Comparison of ENCODE assay signal across 23 mouse cellular contexts in genomic region chr9:108115290-108116077, GRCm38 (mm10). TPM values are rescaled to one million over a fixed set of nuclear protein-coding genes. Genes with fewer than 3 reads are reported as not detected.
DNase-seq lines count a peak whose midpoint lies in the region; ATAC-seq and TF ChIP-seq lines count a peak whose summit lies in the region.
"Had no signal": no experiment of that assay in that cellular context is flagged by ENCODE, and none has a peak within 500 bp of the region (broad histone marks: within the 10 kb centered on the region; RNA-seq: fewer than 3 reads in every experiment).

No protein-coding gene starts in this region.

- no peak overlapping the region for H3K9ac ChIP-seq in heart, embryonic 11.5 days (ENCODE audit: low read depth, low read length)
- H3K9ac ChIP-seq in ES-Bruce4 (ENCODE audit: low read depth, poor library complexity, severe bottlenecking): no peak overlapping the region
- H3K9ac ChIP-seq in hindbrain, embryonic 13.5 days: no peak overlapping the region
- H3K9ac ChIP-seq: embryonic facial prominence, embryonic 12.5 days; forebrain, postnatal 0 days; liver, embryonic 14.5 days; midbrain, embryonic 13.5 days; neural tube, embryonic 15.5 days had no signal

- no peak overlapping the region for H3K27ac ChIP-seq in heart, embryonic 11.5 days (ENCODE audit: low read depth, low read length)
- H3K27ac ChIP-seq in ES-Bruce4 (ENCODE audit: insufficient read depth, low read length): no peak overlapping the region
- peak overlapping the region; percentile 47; the same call in 1 of the 2 replicates for H3K27ac ChIP-seq in cortical plate, adult 2 months (ENCODE audit: insufficient read depth, low read length)
- no peak overlapping the region for H3K27ac ChIP-seq in hindbrain, embryonic 13.5 days
- H3K27ac ChIP-seq: embryonic facial prominence, embryonic 12.5 days; liver, embryonic 14.5 days; midbrain, embryonic 13.5 days; neural tube, embryonic 15.5 days; stomach, postnatal 0 days had no signal

- ATAC-seq in heart, embryonic 11.5 days (replicated peaks; ENCODE audit: insufficient number of reproducible peaks, low FRiP score, low TSS enrichment): no peak
- ATAC-seq in hindbrain, embryonic 13.5 days (ENCODE audit: low FRiP score): no peak
- ATAC-seq: forebrain, postnatal 0 days; inflammation-experienced regulatory T-cells, adult 6 months; lung, postnatal 0 days; midbrain, embryonic 13.5 days had no signal

- peaks cover 23% of the 10 kb centered on the region for H3K4me1 ChIP-seq in heart, embryonic 11.5 days (ENCODE audit: control insufficient read depth, insufficient read depth, low read length)
- H3K4me1 ChIP-seq in ES-Bruce4 (ENCODE audit: control insufficient read depth, insufficient read depth, low read length): no peaks in the 10 kb centered on the region
- H3K4me1 ChIP-seq in cortical plate, adult 2 months (ENCODE audit: control insufficient read depth, insufficient read depth, low read length): peaks cover 2% of the 10 kb centered on the region; the same call in 1 of the 2 replicates
- H3K4me1 ChIP-seq in hindbrain, embryonic 13.5 days (replicated peaks): peaks cover 11% of the 10 kb centered on the region

- no peak for TF ChIP-seq EP300 in ES-Bruce4 (IDR thresholded peaks at IDR 0.05; ENCODE audit: insufficient read depth, low read depth, low read length)

- intact Hi-C loops in left cerebral cortex, postnatal 25 days (cut with DNase I): loop anchor here (1.0 kb wide), 1 partner anchor 22 kb away; no protein-coding TSS in a partner anchor
- intact Hi-C loops in left cerebral cortex, postnatal 10 days (cut with DNase I): no loop called here

- peaks cover 35% of the 10 kb centered on the region for H3K27me3 ChIP-seq in heart, embryonic 11.5 days (ENCODE audit: control insufficient read depth, insufficient read depth, low read length)
- no peaks in the 10 kb centered on the region for H3K27me3 ChIP-seq in ES-Bruce4 (ENCODE audit: control insufficient read depth, insufficient read depth, low read length, poor library complexity, severe bottlenecking)
- no peaks in the 10 kb centered on the region for H3K27me3 ChIP-seq in hindbrain, embryonic 13.5 days
- H3K27me3 ChIP-seq: midbrain, embryonic 13.5 days; neural tube, embryonic 15.5 days had no signal

- no peak for DNase-seq in heart, adult 18-20 months
- peak; percentile 50 to 86 for DNase-seq in left cerebral cortex, postnatal 25 days (ENCODE audit: low spot score in 2 of 2)
- no peak for DNase-seq in left cerebral cortex, postnatal 10 days (ENCODE audit: extremely low spot score in 1 of 2, low spot score in 2 of 2)
- DNase-seq: forebrain, postnatal 0 days; gastrocnemius, postnatal 36 days; kidney, adult 8-10 months; kidney, postnatal 4 days; layer of hippocampus, postnatal 36 days; thymus, postnatal 25 days had no signal

- H3K9me3 ChIP-seq in heart, embryonic 11.5 days (replicated peaks; ENCODE audit: control insufficient read depth, low read length): no peaks in the 10 kb centered on the region
- no peaks in the 10 kb centered on the region for H3K9me3 ChIP-seq in ES-Bruce4 (replicated peaks; ENCODE audit: control insufficient read depth, insufficient read depth, low read length, poor library complexity, severe bottlenecking)
- no peaks in the 10 kb centered on the region for H3K9me3 ChIP-seq in hindbrain, embryonic 13.5 days
- H3K9me3 ChIP-seq: embryonic facial prominence, embryonic 12.5 days; G1E; midbrain, embryonic 13.5 days; neural tube, embryonic 15.5 days had no signal

- no peak for TF ChIP-seq CTCF in ES-Bruce4 (IDR thresholded peaks at IDR 0.05; ENCODE audit: low read depth, low read length)
- no peak for TF ChIP-seq CTCF in cortical plate, adult 2 months (IDR thresholded peaks at IDR 0.05; ENCODE audit: extremely low read depth, insufficient read depth, low read length)

- no peak for TF ChIP-seq POLR2A in ES-Bruce4 (IDR thresholded peaks at IDR 0.05; ENCODE audit: insufficient read depth, low read length)
- TF ChIP-seq POLR2A in cortical plate, adult 2 months (IDR thresholded peaks at IDR 0.05; ENCODE audit: extremely low read depth, insufficient read depth, low read length): no peak

- H3K4me2 ChIP-seq in heart, embryonic 11.5 days: peak overlapping the region; percentile 42
- H3K4me2 ChIP-seq in hindbrain, embryonic 13.5 days: no peak overlapping the region
- H3K4me2 ChIP-seq: embryonic facial prominence, embryonic 12.5 days; midbrain, embryonic 13.5 days; neural tube, embryonic 15.5 days had no signal

- H3K4me3 ChIP-seq in heart, embryonic 11.5 days (ENCODE audit: low read depth, low read length): 0 out of 2 replicates have a peak overlapping the region, but pooled peaks have one; percentile 5
- H3K4me3 ChIP-seq in ES-Bruce4 (ENCODE audit: low read depth, low read length): peak overlapping the region; percentile 6
- H3K4me3 ChIP-seq in cortical plate, adult 2 months (ENCODE audit: insufficient read depth, low read length): no peak overlapping the region
- no peak overlapping the region for H3K4me3 ChIP-seq in hindbrain, embryonic 13.5 days
- H3K4me3 ChIP-seq: embryonic facial prominence, embryonic 12.5 days; midbrain, embryonic 13.5 days; neural tube, embryonic 15.5 days had no signal

- WGBS in heart, embryonic 11.5 days (ENCODE audit: insufficient replicate concordance): 57% methylated on average over 41 of the region's 43 CpGs
- WGBS in hindbrain, embryonic 13.5 days: 75% methylated on average over 43 of the region's 43 CpGs

- no peaks in the 10 kb centered on the region for H3K36me3 ChIP-seq in heart, embryonic 11.5 days (ENCODE audit: control insufficient read depth, insufficient read depth, low read length)
- no peaks in the 10 kb centered on the region for H3K36me3 ChIP-seq in ES-Bruce4 (ENCODE audit: control insufficient read depth, insufficient read depth, low read length, poor library complexity, severe bottlenecking)
- H3K36me3 ChIP-seq in hindbrain, embryonic 13.5 days: peaks cover 70% of the 10 kb centered on the region
- H3K36me3 ChIP-seq: embryonic facial prominence, embryonic 12.5 days had no signal

RNA-seq across cellular contexts. Expression of gene Apeh, which starts 21.1 kb away (rescaled TPM):
- 64.5 and 70.7 TPM in 2 replicates for polyA plus RNA-seq in heart, embryonic 11.5 days (2014; fragmentation: Nextera tagmentation; extraction: Ambion mirVana)
- total RNA-seq in heart, adult 18-20 months (2021): 10 to 100 TPM; 37.4 to 48.3 TPM
- 10 to 100 TPM; 29.8 to 36.9 TPM for total RNA-seq in left cerebral cortex, postnatal 25 days (2021)
- 10 to 100 TPM; 30.7 to 41.3 TPM for total RNA-seq in left cerebral cortex, postnatal 10 days (2021)
- polyA plus RNA-seq in ES-Bruce4 (2011; ENCODE audit: insufficient read depth, insufficient read length, low read depth, missing spikeins): 37.6 and 48.1 TPM in 2 replicates
- polyA plus RNA-seq in cortical plate, adult 2 months (2012; rRNA removed): 26.1 TPM in 2 replicates
- polyA plus RNA-seq in hindbrain, embryonic 13.5 days (2015; fragmentation: Nextera tagmentation; extraction: Ambion mirVana): 57.7 and 57.8 TPM in 2 replicates

RNA-seq across cellular contexts. Expression of gene Rnf123, which starts 32.3 kb away (rescaled TPM):
- polyA plus RNA-seq in heart, embryonic 11.5 days (2014; fragmentation: Nextera tagmentation; extraction: Ambion mirVana): 23.4 and 27.2 TPM in 2 replicates
- total RNA-seq in heart, adult 18-20 months (2021): 10 to 100 TPM; 83.4 to 86.8 TPM
- 10 to 100 TPM; 81.9 to 88.7 TPM for total RNA-seq in left cerebral cortex, postnatal 25 days (2021)
- total RNA-seq in left cerebral cortex, postnatal 10 days (2021): 10 to 100 TPM; 91.1 to 94.2 TPM
- 19.7 and 20.9 TPM in 2 replicates for polyA plus RNA-seq in ES-Bruce4 (2011; ENCODE audit: insufficient read depth, insufficient read length, low read depth, missing spikeins)
- 76.2 and 82.3 TPM in 2 replicates for polyA plus RNA-seq in cortical plate, adult 2 months (2012; rRNA removed)
- polyA plus RNA-seq in hindbrain, embryonic 13.5 days (2015; fragmentation: Nextera tagmentation; extraction: Ambion mirVana): 42.8 and 43.1 TPM in 2 replicates

RNA-seq across cellular contexts. Expression of gene Mst1, which starts 35.2 kb away (rescaled TPM):
- 1.4 and 1.8 TPM in 2 replicates for polyA plus RNA-seq in heart, embryonic 11.5 days (2014; fragmentation: Nextera tagmentation; extraction: Ambion mirVana)
- total RNA-seq in heart, adult 18-20 months (2021): under 1 TPM in 1 of 2 experiments, not detected in 1; 0.36 TPM
- not detected for total RNA-seq in left cerebral cortex, postnatal 25 days (2021)
- total RNA-seq in left cerebral cortex, postnatal 10 days (2021): not detected
- polyA plus RNA-seq in ES-Bruce4 (2011; ENCODE audit: insufficient read depth, insufficient read length, low read depth, missing spikeins): 1.2 and 3.0 TPM in 2 replicates
- polyA plus RNA-seq in cortical plate, adult 2 months (2012; rRNA removed): 0.10 TPM in 1 of 2 replicates, not detected in the other
- polyA plus RNA-seq in hindbrain, embryonic 13.5 days (2015; fragmentation: Nextera tagmentation; extraction: Ambion mirVana): not detected in 2 replicates
- total RNA-seq: common myeloid progenitor, adult 5-6 weeks; gastrocnemius, postnatal 36 days; layer of hippocampus, postnatal 36 days had no signal
- polyA plus RNA-seq: forebrain, postnatal 0 days; heart, postnatal 0 days; neural tube, embryonic 15.5 days had no signal

Comparison
In these comparisons a context has a peak if more than half of its experiments do, and no peak if none do; other contexts are left out.
1. DNase-seq: peak in left cerebral cortex, postnatal 25 days (2 of 2); none in heart, adult 18-20 months (0 of 2) and left cerebral cortex, postnatal 10 days (0 of 2).
2. H3K4me3 ChIP-seq: peak in heart, embryonic 11.5 days (single experiment) and ES-Bruce4 (single experiment); none in cortical plate, adult 2 months (single experiment) and hindbrain, embryonic 13.5 days (single experiment).